Mouse (Mus musculus): ENCODE measurements around the gene Usp7. TPM values are rescaled to one million over a fixed set of nuclear protein-coding genes. Genes with fewer than 3 reads are reported as not detected.
"Not testable (repeated sequence)": the region's sequence is repeated elsewhere in the genome, so short reads cannot be mapped to it uniquely, and the experiment has no call there.

Gene Usp7
- polyA plus RNA-seq, 1 experiment from 2014 or later = 24.3 TPM

- WGBS = 56% methylated on average over 2 of the region's 2 CpGs
- Histone ChIP-seq H3K9me3 (no peaks in the 10 kb centered on the region), H3K4me1 (no peaks in the 10 kb centered on the region), H3K27ac (no peak overlapping the region), H3K27me3 (ENCODE audit: insufficient read depth, poor library complexity, severe bottlenecking) (no peaks in the 10 kb centered on the region), H3K4me3 (no peak overlapping the region), H3K36me3 (no peaks in the 10 kb centered on the region)
- no peak for DNase-seq (ENCODE audit: low spot score)
Observed at GRCm38 (mm10) chr16:8777202-8777601, 14.9 kb downstream of the Usp7 start.

GRCm38 (mm10) chr16:8776634-8777033 lies 15.5 kb downstream of the Usp7 start:
- no peaks in the 10 kb centered on the region for H3K36me3 ChIP-seq

GRCm38 (mm10) chr16:8771086-8771485 lies 21.0 kb downstream of the Usp7 start:
- Histone ChIP-seq H3K9me3 (no peaks in the 10 kb centered on the region), H3K27ac (no peak overlapping the region), H3K4me3 (no peak overlapping the region), H3K27me3 (ENCODE audit: insufficient read depth, poor library complexity, severe bottlenecking) (0 out of 2 replicates have a peak, but pooled peaks cover 6% of the 10 kb centered on the region), H3K36me3 (no peaks in the 10 kb centered on the region), H3K4me1 (peaks cover 9% of the 10 kb centered on the region; the same call in 1 of the 2 replicates)
- no peak for DNase-seq (ENCODE audit: low spot score)
- 36% methylated on average over 4 of the region's 4 CpGs for WGBS

More at GRCm38 (mm10) chr16:8776634-8777033, 15.5 kb downstream of the Usp7 start:
- Histone ChIP-seq H3K4me3 (no peak overlapping the region), H3K4me1 (no peaks in the 10 kb centered on the region), H3K27ac (no peak overlapping the region), H3K27me3 (ENCODE audit: insufficient read depth, poor library complexity, severe bottlenecking) (no peaks in the 10 kb centered on the region), H3K9me3 (no peaks in the 10 kb centered on the region)
- DNase-seq (ENCODE audit: low spot score) = no peak
- 82% methylated on average over 11 of the region's 11 CpGs for WGBS

GRCm38 (mm10) chr16:8770342-8770741 lies 21.8 kb downstream of the Usp7 start:
- H3K4me1 ChIP-seq; H3K4me3 ChIP-seq; H3K36me3 ChIP-seq; H3K27ac ChIP-seq; H3K9me3 ChIP-seq; H3K27me3 ChIP-seq (ENCODE audit: insufficient read depth, poor library complexity, severe bottlenecking); DNase-seq (ENCODE audit: low spot score): not testable (repeated sequence)
- WGBS = 37% methylated on average over 8 of the region's 8 CpGs

- 61% methylated on average over 4 of the region's 4 CpGs for WGBS
- Histone ChIP-seq H3K4me3 (no peak overlapping the region), H3K4me1 (peaks cover 9% of the 10 kb centered on the region; the same call in 1 of the 2 replicates), H3K27ac (no peak overlapping the region), H3K36me3 (no peaks in the 10 kb centered on the region), H3K27me3 (ENCODE audit: insufficient read depth, poor library complexity, severe bottlenecking) (0 out of 2 replicates have a peak, but pooled peaks cover 6% of the 10 kb centered on the region), H3K9me3 (no peaks in the 10 kb centered on the region)
- DNase-seq (ENCODE audit: low spot score) = no peak
Observed at GRCm38 (mm10) chr16:8769466-8769865, 22.6 kb downstream of the Usp7 start.

- 10% methylated on average over 10 of the region's 10 CpGs for WGBS
- H3K27ac ChIP-seq = no peak overlapping the region
- no peak overlapping the region for H3K4me3 ChIP-seq
- H3K36me3 ChIP-seq = no peaks in the 10 kb centered on the region
- H3K27me3 ChIP-seq (ENCODE audit: insufficient read depth, poor library complexity, severe bottlenecking) = 0 out of 2 replicates have a peak, but pooled peaks cover 6% of the 10 kb centered on the region
- DNase-seq (ENCODE audit: low spot score) = peak; percentile 90
- no peaks in the 10 kb centered on the region for H3K9me3 ChIP-seq
- H3K4me1 ChIP-seq = peaks cover 9% of the 10 kb centered on the region; the same call in 1 of the 2 replicates
Observed at GRCm38 (mm10) chr16:8769065-8769464, 23.0 kb downstream of the Usp7 start.

- H3K36me3 ChIP-seq = no peaks in the 10 kb centered on the region
- WGBS = 68% methylated on average over 4 of the region's 4 CpGs
Observed at GRCm38 (mm10) chr16:8768588-8768987, 23.5 kb downstream of the Usp7 start.

GRCm38 (mm10) chr16:8768071-8768470 lies 24.0 kb downstream of the Usp7 start:
- H3K36me3 ChIP-seq = no peaks in the 10 kb centered on the region
- DNase-seq (ENCODE audit: low spot score) = no peak
- H3K4me1 ChIP-seq = peaks cover 11% of the 10 kb centered on the region
- 78% methylated on average over 4 of the region's 4 CpGs for WGBS
- H3K27ac ChIP-seq = peak overlapping the region; percentile 42; the same call in 1 of the 2 replicates
- H3K9me3 ChIP-seq = no peaks in the 10 kb centered on the region
- 0 out of 2 replicates have a peak, but pooled peaks cover 6% of the 10 kb centered on the region for H3K27me3 ChIP-seq (ENCODE audit: insufficient read depth, poor library complexity, severe bottlenecking)
- no peak overlapping the region for H3K4me3 ChIP-seq

More at GRCm38 (mm10) chr16:8768588-8768987, 23.5 kb downstream of the Usp7 start:
- no peak overlapping the region for H3K4me3 ChIP-seq
- H3K9me3 ChIP-seq = no peaks in the 10 kb centered on the region
- H3K27me3 ChIP-seq (ENCODE audit: insufficient read depth, poor library complexity, severe bottlenecking) = 0 out of 2 replicates have a peak, but pooled peaks cover 6% of the 10 kb centered on the region
- peaks cover 9% of the 10 kb centered on the region; the same call in 1 of the 2 replicates for H3K4me1 ChIP-seq
- H3K27ac ChIP-seq = 0 out of 2 replicates have a peak overlapping the region, but pooled peaks have one; percentile 42
- no peak for DNase-seq (ENCODE audit: low spot score)

- Histone ChIP-seq H3K9me3 (no peaks in the 10 kb centered on the region), H3K4me3 (no peak overlapping the region), H3K27me3 (ENCODE audit: insufficient read depth, poor library complexity, severe bottlenecking) (0 out of 2 replicates have a peak, but pooled peaks cover 6% of the 10 kb centered on the region), H3K4me1 (peaks cover 17% of the 10 kb centered on the region), H3K36me3 (no peaks in the 10 kb centered on the region), H3K27ac (no peak overlapping the region)
- 86% methylated on average over 11 of the region's 11 CpGs for WGBS
- no peak for DNase-seq (ENCODE audit: low spot score)
Observed at GRCm38 (mm10) chr16:8767133-8768052, 24.7 kb downstream of the Usp7 start.

- DNase-seq (ENCODE audit: low spot score) = no peak
Observed at GRCm38 (mm10) chr16:8766196-8766595, 25.9 kb downstream of the Usp7 start.

GRCm38 (mm10) chr16:8764124-8764907 lies 27.8 kb downstream of the Usp7 start:
- H3K4me1 ChIP-seq = peaks cover 17% of the 10 kb centered on the region
- no peak overlapping the region for H3K27ac ChIP-seq
- no peaks in the 10 kb centered on the region for H3K27me3 ChIP-seq (ENCODE audit: insufficient read depth, poor library complexity, severe bottlenecking)
- H3K36me3 ChIP-seq = no peaks in the 10 kb centered on the region
- 48% methylated on average over 11 of the region's 11 CpGs for WGBS
- no peak for DNase-seq (ENCODE audit: low spot score)
- H3K9me3 ChIP-seq = no peaks in the 10 kb centered on the region
- H3K4me3 ChIP-seq = no peak overlapping the region

More at GRCm38 (mm10) chr16:8766196-8766595, 25.9 kb downstream of the Usp7 start:
- H3K4me1 ChIP-seq = peaks cover 17% of the 10 kb centered on the region
- H3K36me3 ChIP-seq = no peaks in the 10 kb centered on the region
- WGBS = 55% methylated on average over 9 of the region's 9 CpGs
- H3K27me3 ChIP-seq (ENCODE audit: insufficient read depth, poor library complexity, severe bottlenecking) = 0 out of 2 replicates have a peak, but pooled peaks cover 6% of the 10 kb centered on the region
- H3K9me3 ChIP-seq = no peaks in the 10 kb centered on the region
- H3K27ac ChIP-seq = no peak overlapping the region
- no peak overlapping the region for H3K4me3 ChIP-seq

GRCm38 (mm10) chr16:8763028-8763427 lies 29.1 kb downstream of the Usp7 start:
- 55% methylated on average over 6 of the region's 6 CpGs for WGBS
- H3K4me1 ChIP-seq = peaks cover 8% of the 10 kb centered on the region
- no peak for DNase-seq (ENCODE audit: low spot score)
- no peaks in the 10 kb centered on the region for H3K27me3 ChIP-seq (ENCODE audit: insufficient read depth, poor library complexity, severe bottlenecking)
- no peaks in the 10 kb centered on the region for H3K36me3 ChIP-seq
- no peak overlapping the region for H3K4me3 ChIP-seq
- H3K9me3 ChIP-seq = no peaks in the 10 kb centered on the region
- no peak overlapping the region for H3K27ac ChIP-seq

Measured in heart, embryonic 10.5 days (tissue).